Mouse (Mus musculus): ENCODE measurements around the gene Anapc15-ps. TPM values are rescaled to one million over a fixed set of nuclear protein-coding genes. Genes with fewer than 3 reads are reported as not detected.

The Anapc15-ps gene
- total RNA-seq, 2 experiments from 2014 or later = not detected

- no peak for DNase-seq (ENCODE audit: low spot score in 2 of 2)
These were observed 18.1 kb upstream of the Anapc15-ps start for GRCm38 (mm10) chr10:95691347-95691746.

GRCm38 (mm10) chr10:95689833-95690232 lies 16.6 kb upstream of the Anapc15-ps start:
- no peak for DNase-seq (ENCODE audit: low spot score in 2 of 2)

- no peak for DNase-seq (ENCODE audit: low spot score in 2 of 2)
These were observed 15.8 kb upstream of the Anapc15-ps start for GRCm38 (mm10) chr10:95689058-95689457.

DNA sequence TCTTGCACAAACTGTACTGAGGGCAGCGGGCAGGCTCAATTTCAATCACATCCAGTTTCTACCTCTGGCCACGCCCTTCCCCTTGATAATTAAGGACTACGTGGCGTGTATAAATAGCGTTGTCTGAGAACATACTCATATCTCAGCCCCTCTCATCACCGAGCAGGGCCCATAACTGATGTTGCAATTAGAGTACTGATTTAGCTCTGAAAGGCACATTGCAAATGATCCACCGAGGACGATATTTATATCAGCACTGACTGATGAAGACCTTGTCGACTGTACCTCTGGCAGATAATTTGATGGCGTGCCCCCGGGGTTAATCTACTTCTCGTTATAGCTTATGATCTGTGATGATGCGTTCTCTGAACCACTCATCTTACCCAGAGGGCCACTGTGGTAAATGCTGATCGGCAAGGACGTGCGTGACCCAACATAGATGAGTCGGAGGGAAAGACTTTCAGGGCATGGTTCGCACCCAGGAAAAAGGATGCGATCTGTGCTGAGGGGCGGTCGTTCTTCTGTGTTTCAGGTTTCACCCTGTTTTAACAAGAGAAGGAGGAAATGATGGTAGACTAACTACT lies 14.4 kb upstream of the Anapc15-ps start:
- no peak for DNase-seq (ENCODE audit: low spot score in 2 of 2)

DNA sequence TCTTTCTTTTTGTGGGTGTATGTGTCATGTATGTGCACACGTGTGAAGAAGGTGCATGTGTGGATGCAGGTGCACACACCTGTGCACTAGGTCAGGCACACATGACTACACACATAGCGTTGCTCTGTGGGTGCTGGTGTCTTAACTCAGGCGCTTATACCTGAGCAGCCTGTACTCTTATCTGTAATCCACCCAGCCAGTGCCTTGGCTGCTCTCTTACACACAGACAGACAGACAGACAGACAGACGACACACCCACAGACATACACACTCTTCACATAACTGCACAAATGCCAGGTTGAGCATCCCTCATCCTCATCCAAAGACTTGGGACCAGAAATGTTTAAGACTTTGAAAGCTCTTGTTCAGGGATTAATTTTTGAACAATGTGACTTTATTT lies 12.8 kb upstream of the Anapc15-ps start:
- no peak for DNase-seq (ENCODE audit: low spot score in 2 of 2)

GRCm38 (mm10) chr10:95684782-95685555 lies 11.7 kb upstream of the Anapc15-ps start:
- no peak for DNase-seq (ENCODE audit: low spot score in 2 of 2)

GRCm38 (mm10) chr10:95684250-95684649 lies 11.0 kb upstream of the Anapc15-ps start:
- no peak for DNase-seq (ENCODE audit: low spot score in 2 of 2)

- no peak for DNase-seq (ENCODE audit: low spot score in 2 of 2)
These were observed 10.5 kb upstream of the Anapc15-ps start for GRCm38 (mm10) chr10:95683735-95684134.

DNA sequence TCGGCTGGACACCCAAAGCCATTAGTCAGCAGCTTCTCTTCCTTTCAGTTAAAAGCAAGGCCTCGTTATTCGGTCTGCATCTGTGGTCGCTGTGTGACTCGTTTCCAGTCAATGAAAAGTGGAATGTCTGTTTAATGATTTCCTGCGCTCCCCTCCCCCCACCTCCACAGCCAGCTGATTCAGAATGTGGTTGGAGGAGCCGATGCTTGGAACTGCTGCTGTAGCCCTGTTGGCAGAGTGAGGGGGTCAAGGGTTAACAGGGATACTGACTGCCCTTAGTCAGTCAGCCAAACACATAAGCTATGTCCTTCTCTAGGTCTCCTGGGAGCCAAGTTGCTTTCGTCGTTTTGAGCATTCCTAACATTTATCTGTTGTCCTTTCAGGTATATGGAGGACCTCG lies 9.7 kb upstream of the Anapc15-ps start:
- DNase-seq (ENCODE audit: low spot score in 2 of 2) = no peak

DNA sequence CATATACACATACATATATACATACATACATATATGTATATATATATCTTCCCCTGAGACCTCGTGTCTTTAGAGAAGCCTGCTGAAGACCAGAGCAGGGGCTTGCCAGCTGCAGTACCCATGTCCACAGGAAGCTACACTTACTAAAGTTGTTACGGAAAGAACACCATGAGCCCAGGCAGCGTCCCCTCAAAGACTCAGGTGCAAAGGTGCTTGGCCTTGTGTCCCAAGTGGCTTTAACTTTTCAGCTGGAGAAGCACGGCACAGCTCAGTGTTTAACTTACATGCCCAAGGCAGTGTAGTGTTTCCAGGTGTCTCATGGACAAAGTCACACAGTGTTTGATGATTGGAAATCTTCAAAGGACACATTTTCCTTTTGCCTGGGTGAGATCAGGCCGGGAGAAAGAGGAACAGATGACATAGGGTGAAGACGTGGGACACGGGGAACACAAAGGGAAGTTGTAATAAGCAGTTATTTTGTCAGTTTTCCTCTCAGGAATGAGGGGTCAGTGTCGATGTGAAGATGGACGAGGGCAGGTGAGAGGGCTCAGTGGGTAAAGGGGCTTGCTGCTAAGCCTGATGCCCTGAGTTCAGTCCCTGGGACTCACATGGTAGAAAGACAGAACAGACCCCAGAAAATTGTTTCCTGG lies 9.0 kb upstream of the Anapc15-ps start:
- no peak for DNase-seq (ENCODE audit: low spot score in 2 of 2)

DNA sequence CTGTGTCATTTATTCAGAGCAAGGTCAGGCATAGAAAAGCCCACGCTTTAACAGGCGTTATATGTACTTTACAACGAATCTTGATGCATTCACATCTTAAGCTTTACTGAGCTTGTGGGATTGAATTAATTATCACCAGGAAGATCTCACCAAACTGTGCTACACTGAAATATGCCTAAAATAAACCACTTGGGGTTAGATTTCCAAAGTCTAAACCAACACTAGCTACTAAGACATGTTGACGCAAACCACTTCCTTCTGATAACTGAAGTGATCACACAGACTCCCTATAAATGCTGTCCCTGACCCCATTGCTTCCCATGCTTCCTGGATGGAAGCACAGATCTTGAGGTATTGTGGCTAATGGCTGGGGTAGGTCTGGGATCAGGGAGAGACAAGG lies 8.2 kb upstream of the Anapc15-ps start:
- no peak for DNase-seq (ENCODE audit: low spot score in 2 of 2)

GRCm38 (mm10) chr10:95681058-95681440 lies 7.8 kb upstream of the Anapc15-ps start:
- no peak for DNase-seq (ENCODE audit: low spot score in 2 of 2)

GRCm38 (mm10) chr10:95680153-95681057 lies 7.2 kb upstream of the Anapc15-ps start:
- DNase-seq (ENCODE audit: low spot score in 2 of 2) = no peak

DNA sequence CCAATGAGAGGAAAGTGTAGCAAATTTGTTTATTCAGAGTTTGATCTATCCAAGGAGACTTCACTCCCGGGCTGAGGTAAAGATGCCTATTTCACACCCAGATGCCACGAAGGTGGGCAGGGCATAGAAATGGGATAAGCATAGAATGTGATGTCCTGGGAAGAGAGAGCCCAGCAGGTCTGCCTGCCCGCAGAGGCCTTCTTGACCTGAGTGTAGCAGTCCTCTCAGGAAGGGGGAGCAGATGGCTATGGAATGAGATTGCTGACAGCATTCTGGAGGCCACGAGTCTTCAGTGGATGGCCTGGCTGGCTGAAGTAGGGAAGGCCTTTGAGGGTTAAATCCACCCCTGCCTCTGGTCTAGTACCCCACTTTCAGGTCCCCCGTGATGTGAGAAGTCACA lies 5.9 kb upstream of the Anapc15-ps start:
- DNase-seq (ENCODE audit: low spot score in 2 of 2) = no peak

DNA sequence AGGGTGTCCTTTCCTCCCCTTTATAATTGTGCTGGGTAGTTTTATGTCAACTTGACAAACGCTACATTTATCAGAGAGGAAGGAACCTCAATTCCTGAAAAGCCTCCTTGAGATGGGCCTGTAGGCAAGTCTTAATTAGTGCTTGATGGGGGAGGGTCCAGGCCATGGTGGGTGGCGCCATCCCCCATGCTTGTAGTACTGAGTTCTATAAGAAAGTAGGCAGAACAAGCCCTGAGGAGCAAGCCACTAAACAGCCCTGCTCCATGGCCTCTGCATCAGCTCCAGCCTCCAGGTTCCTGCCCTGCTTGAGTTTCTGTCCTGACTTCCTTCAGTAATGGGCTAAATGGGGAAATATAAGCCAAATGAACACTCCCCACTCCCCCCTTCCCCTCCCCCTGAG lies 5.4 kb upstream of the Anapc15-ps start:
- DNase-seq (ENCODE audit: low spot score in 2 of 2) = no peak

DNA sequence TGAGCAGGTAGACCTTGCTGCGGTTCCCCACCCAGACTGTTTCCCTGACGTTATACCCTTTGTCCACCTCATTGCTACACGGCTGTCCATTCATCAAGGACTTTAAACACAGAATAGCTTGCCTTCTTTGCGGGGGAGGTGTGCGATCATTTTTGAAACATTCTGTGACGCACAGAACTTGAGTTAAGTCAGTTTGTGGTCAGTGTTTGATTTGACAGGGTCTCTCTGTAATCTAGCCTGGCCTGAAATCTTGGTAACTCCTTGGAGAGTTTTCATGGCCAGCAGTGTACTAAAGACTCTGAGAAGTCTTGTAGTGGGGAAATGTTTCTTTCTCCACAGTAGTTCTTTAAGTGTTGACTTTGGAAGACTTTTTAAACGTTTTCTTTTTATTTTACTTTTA lies 5.0 kb upstream of the Anapc15-ps start:
- no peak for DNase-seq (ENCODE audit: low spot score in 2 of 2)

DNA sequence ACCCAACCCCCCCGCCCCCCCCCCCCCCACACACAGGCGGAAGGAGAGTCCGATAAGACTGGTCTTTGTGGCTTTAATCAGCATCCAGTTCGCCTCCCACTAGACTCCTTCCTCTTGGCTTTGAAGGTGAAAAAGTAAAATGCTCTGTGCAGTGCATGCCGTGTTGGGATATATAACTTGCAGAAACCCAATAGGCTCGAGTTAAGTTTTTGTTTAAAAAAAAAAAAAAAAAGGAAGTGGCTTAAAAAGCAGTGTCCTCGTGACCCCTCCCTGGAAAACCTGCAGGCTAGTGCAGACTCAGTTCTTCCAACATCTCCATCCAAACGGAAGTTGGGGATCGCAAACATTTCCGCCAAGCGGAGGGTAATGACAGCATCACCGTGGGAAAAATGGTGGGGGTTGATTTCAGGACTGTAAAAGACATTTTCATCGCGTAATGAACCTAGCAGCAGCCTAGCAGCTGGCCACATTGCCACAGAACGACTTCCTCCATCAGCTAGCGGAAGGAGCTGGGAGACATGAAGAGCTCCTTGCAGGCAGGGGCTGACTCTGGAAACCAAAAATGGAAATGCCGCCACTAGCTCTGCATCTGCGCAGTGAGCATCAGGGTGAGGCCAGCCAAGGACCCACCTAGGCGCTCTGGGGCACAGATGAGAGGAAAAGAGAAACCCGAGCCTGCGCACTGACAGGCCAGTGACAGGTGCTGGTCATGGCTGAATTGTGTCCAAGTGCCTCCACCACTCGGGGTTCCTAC lies 4.3 kb upstream of the Anapc15-ps start:
- peak in 1 of 2 experiments; percentile 15 for DNase-seq (ENCODE audit: low spot score in 2 of 2)

- no peak for DNase-seq (ENCODE audit: low spot score in 2 of 2)
These were observed 3.7 kb upstream of the Anapc15-ps start for GRCm38 (mm10) chr10:95676991-95677355.

DNA sequence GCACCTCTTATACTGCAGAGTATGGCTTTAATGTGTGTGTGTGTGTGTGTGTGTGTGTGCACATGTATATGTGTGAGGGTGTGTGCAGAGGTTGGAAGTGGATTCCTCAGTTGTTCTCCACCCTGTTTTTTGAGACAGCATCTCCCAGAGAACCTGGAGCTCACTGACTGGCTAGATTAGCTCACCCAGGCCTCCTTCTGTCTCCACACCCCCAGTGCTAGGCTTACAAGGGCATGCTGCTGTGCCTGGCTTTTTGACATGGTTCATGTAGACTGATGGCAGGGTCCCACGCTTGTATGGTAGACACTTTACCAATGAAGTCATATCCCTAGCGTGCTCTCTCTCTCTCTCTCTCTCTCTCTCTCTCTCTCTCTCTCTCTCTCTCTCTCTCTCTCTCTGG lies 3.1 kb upstream of the Anapc15-ps start:
- DNase-seq (ENCODE audit: low spot score in 2 of 2) = no peak
